Mouse (Mus musculus): ENCODE measurements around the gene Mphosph6.

- TF ChIP-seq CTCF (IDR thresholded peaks at IDR 0.05; ENCODE audit: borderline replicate concordance, insufficient read depth, low read depth, low read length) (no peak), POLR2A (IDR thresholded peaks at IDR 0.05; ENCODE audit: borderline replicate concordance, insufficient read depth, low read length) (no peak)
Observed at GRCm38 (mm10) chr8:117786428-117786827, 15.3 kb downstream of the Mphosph6 start.
